Mouse (Mus musculus) intestine, embryonic 14.5 days (tissue): ENCODE results near the gene Myrfl. TPM values are rescaled to one million over a fixed set of nuclear protein-coding genes. Genes with fewer than 3 reads are reported as not detected.

Experiments
- ATAC-seq: fragments of 200-750 bp; cut with Nextera tagmentation; replicated peaks from 2 replicates; pipeline ENCODE4 v1.8.0; 2017; ENCODE audit warnings: low read depth, moderate number of reproducible peaks, moderate TSS enrichment, moderate library complexity; ENCODE audit not compliant: low FRiP score, low TSS enrichment
- DNase-seq: peaks from one replicate; pipeline ENCODE4 v3.0.0-alpha.2; 2018; ENCODE audit warnings: low spot score
- H3K27ac ChIP-seq: fragments of 300-500 bp; sonication (generic); 2 replicates; pipeline ENCODE4 v1.5.1; 2014; ENCODE audit warnings: low read depth, mild to moderate bottlenecking, control low read depth
- H3K27me3 ChIP-seq: fragments of 300-500 bp; sonication (generic); replicated peaks from 2 replicates; pipeline ENCODE4 v1.6.1; 2014; ENCODE audit warnings: low read length, control low read depth; ENCODE audit not compliant: control insufficient read depth, insufficient read depth
- H3K36me3 ChIP-seq: fragments of 300-500 bp; sonication (generic); 2 replicates; pipeline ENCODE4 v1.6.1; 2014; ENCODE audit warnings: low read length, control low read depth; ENCODE audit not compliant: control insufficient read depth, insufficient read depth
- H3K4me1 ChIP-seq: fragments of 300-500 bp; sonication (generic); replicated peaks from 2 replicates; pipeline ENCODE4 v1.6.1; 2014; ENCODE audit warnings: low read length, control low read depth, mixed read lengths; ENCODE audit not compliant: control insufficient read depth, insufficient read depth
- H3K4me2 ChIP-seq: fragments of 300-500 bp; sonication (generic); 2 replicates; pipeline ENCODE4 v1.6.1; 2014; ENCODE audit warnings: low read length
- H3K4me3 ChIP-seq: fragments of 300-500 bp; sonication (generic); 2 replicates; pipeline ENCODE4 v1.5.1; 2014; ENCODE audit warnings: low read depth, low read length, control low read depth, mixed read lengths
- H3K9ac ChIP-seq: fragments of 300-500 bp; sonication (generic); 2 replicates; pipeline ENCODE4 v1.6.1; 2014; ENCODE audit warnings: mild to moderate bottlenecking, low read length
- H3K9me3 ChIP-seq: fragments of 300-500 bp; sonication (generic); 2 replicates; pipeline ENCODE4 v1.6.1; 2016; ENCODE audit warnings: low read length, control low read depth; ENCODE audit not compliant: control insufficient read depth
- WGBS: fragments of 180-500 bp; shearing (Covaris S2); extraction: QIAGEN DNeasy Blood & Tissue Kit; methylation state at CpG from one replicate; pipeline ENCODE4 v1.1.7; 2014; 5-methylcytosine and 5-hydroxymethylcytosine counted together
- polyA plus RNA-seq: library from polyadenylated mRNA; unstranded; fragments of >200 nt; fragmentation: Nextera tagmentation; extraction: Ambion mirVana; gene quantifications from 2 replicates; pipeline ENCODE4 v1.2.1, GENCODE M21; 2014

Gene Myrfl
- polyA plus RNA-seq, 1 experiment from 2014 or later, result 5.9 TPM

- H3K4me1 ChIP-seq, result no peaks in the 10 kb centered on the region
- no peak overlapping the region for H3K4me2 ChIP-seq
- H3K36me3 ChIP-seq, result no peaks in the 10 kb centered on the region
- no peak for ATAC-seq
- no peak overlapping the region for H3K27ac ChIP-seq
- H3K9me3 ChIP-seq, result no peaks in the 10 kb centered on the region
- no peak overlapping the region for H3K9ac ChIP-seq
- no peaks in the 10 kb centered on the region for H3K27me3 ChIP-seq
- 62% methylated on average over 6 of the region's 6 CpGs for WGBS
- H3K4me3 ChIP-seq, result no peak overlapping the region
- DNase-seq, result no peak
Observed at GRCm38 (mm10) chr10:116796066-116796465, 100.7 kb downstream of the Myrfl start.

- no peak overlapping the region for H3K4me3 ChIP-seq
- H3K27me3 ChIP-seq, result no peaks in the 10 kb centered on the region
- H3K27ac ChIP-seq, result no peak overlapping the region
- H3K9me3 ChIP-seq, result no peaks in the 10 kb centered on the region
- no peak overlapping the region for H3K4me2 ChIP-seq
- H3K9ac ChIP-seq, result no peak overlapping the region
- no peak for DNase-seq
- H3K4me1 ChIP-seq, result no peaks in the 10 kb centered on the region
- H3K36me3 ChIP-seq, result no peaks in the 10 kb centered on the region
- ATAC-seq, result no peak
Observed at GRCm38 (mm10) chr10:116789096-116789495, 107.6 kb downstream of the Myrfl start.

- no peaks in the 10 kb centered on the region for H3K4me1 ChIP-seq
- no peaks in the 10 kb centered on the region for H3K27me3 ChIP-seq
- no peak overlapping the region for H3K4me2 ChIP-seq
- no peaks in the 10 kb centered on the region for H3K36me3 ChIP-seq
- no peak overlapping the region for H3K27ac ChIP-seq
- H3K9me3 ChIP-seq, result no peaks in the 10 kb centered on the region
- DNase-seq, result no peak
- no peak overlapping the region for H3K9ac ChIP-seq
- ATAC-seq, result no peak
- H3K4me3 ChIP-seq, result no peak overlapping the region
Observed at GRCm38 (mm10) chr10:116788431-116788830, 108.3 kb downstream of the Myrfl start.

- no peaks in the 10 kb centered on the region for H3K9me3 ChIP-seq
- no peak overlapping the region for H3K4me2 ChIP-seq
- 83% methylated on average over 6 of the region's 6 CpGs for WGBS
- H3K27me3 ChIP-seq, result no peaks in the 10 kb centered on the region
- H3K4me1 ChIP-seq, result no peaks in the 10 kb centered on the region
- ATAC-seq, result no peak
- no peak for DNase-seq
- H3K27ac ChIP-seq, result no peak overlapping the region
- no peak overlapping the region for H3K9ac ChIP-seq
- H3K4me3 ChIP-seq, result no peak overlapping the region
- no peaks in the 10 kb centered on the region for H3K36me3 ChIP-seq
Observed at GRCm38 (mm10) chr10:116784098-116784497, 112.6 kb downstream of the Myrfl start.

GRCm38 (mm10) chr10:116783020-116783419 lies 113.7 kb downstream of the Myrfl start:
- no peak overlapping the region for H3K9ac ChIP-seq
- H3K9me3 ChIP-seq, result no peaks in the 10 kb centered on the region
- no peaks in the 10 kb centered on the region for H3K27me3 ChIP-seq
- H3K4me1 ChIP-seq, result no peaks in the 10 kb centered on the region
- no peaks in the 10 kb centered on the region for H3K36me3 ChIP-seq
- ATAC-seq (no peak), DNase-seq (no peak)
- H3K4me2 ChIP-seq, result no peak overlapping the region
- no peak overlapping the region for H3K4me3 ChIP-seq
- H3K27ac ChIP-seq, result no peak overlapping the region
- 70% methylated on average over 4 of the region's 5 CpGs for WGBS

- Histone ChIP-seq H3K36me3 (no peaks in the 10 kb centered on the region), H3K4me3 (no peak overlapping the region), H3K9me3 (no peaks in the 10 kb centered on the region), H3K27me3 (no peaks in the 10 kb centered on the region), H3K4me2 (no peak overlapping the region), H3K4me1 (no peaks in the 10 kb centered on the region), H3K9ac (no peak overlapping the region), H3K27ac (no peak overlapping the region)
- 93% methylated on average over 8 of the region's 8 CpGs for WGBS
- ATAC-seq (no peak), DNase-seq (no peak)
Observed at GRCm38 (mm10) chr10:116777947-116778346, 118.8 kb downstream of the Myrfl start.

- ATAC-seq (no peak), DNase-seq (no peak)
- no peak overlapping the region for H3K4me3 ChIP-seq
- H3K27ac ChIP-seq, result no peak overlapping the region
- H3K36me3 ChIP-seq, result no peaks in the 10 kb centered on the region
- no peaks in the 10 kb centered on the region for H3K9me3 ChIP-seq
- no peak overlapping the region for H3K9ac ChIP-seq
- no peak overlapping the region for H3K4me2 ChIP-seq
- H3K4me1 ChIP-seq, result peaks cover 2% of the 10 kb centered on the region; the same call in 1 of the 2 replicates
- H3K27me3 ChIP-seq, result no peaks in the 10 kb centered on the region
- 85% methylated on average over 14 of the region's 14 CpGs for WGBS
Observed at GRCm38 (mm10) chr10:116776846-116777245, 119.9 kb downstream of the Myrfl start.

GRCm38 (mm10) chr10:116773846-116774750 lies 122.6 kb downstream of the Myrfl start:
- no peak overlapping the region for H3K27ac ChIP-seq
- no peaks in the 10 kb centered on the region for H3K36me3 ChIP-seq
- H3K4me2 ChIP-seq, result no peak overlapping the region
- no peak overlapping the region for H3K4me3 ChIP-seq
- DNase-seq (no peak), ATAC-seq (no peak)
- H3K9me3 ChIP-seq, result no peaks in the 10 kb centered on the region
- H3K27me3 ChIP-seq, result no peaks in the 10 kb centered on the region
- peaks cover 5% of the 10 kb centered on the region for H3K4me1 ChIP-seq
- 59% methylated on average over 15 of the region's 15 CpGs for WGBS
- no peak overlapping the region for H3K9ac ChIP-seq
